Mouse (Mus musculus) brain, embryonic 14.5 days (tissue): Measurements from ENCODE around the gene Srsf6.

ENCODE experiments used
- CTCF ChIP-seq: fragments of 200-500 bp; IDR thresholded peaks from 2 replicates; pipeline ENCODE4 v1.5.1; 2012; ENCODE audit warnings: inconsistent platforms, mild to moderate bottlenecking, moderate library complexity, borderline replicate concordance; ENCODE audit not compliant: insufficient read depth, insufficient read length; ENCODE audit errors: extremely low read depth
- POLR2A ChIP-seq: fragments of 200-500 bp; IDR thresholded peaks from 2 replicates; pipeline ENCODE4 v1.6.1; 2012; ENCODE audit warnings: mild to moderate bottlenecking, inconsistent platforms, borderline replicate concordance; ENCODE audit not compliant: poor library complexity, insufficient read depth, insufficient read length, severe bottlenecking; ENCODE audit errors: extremely low read depth

DNA sequence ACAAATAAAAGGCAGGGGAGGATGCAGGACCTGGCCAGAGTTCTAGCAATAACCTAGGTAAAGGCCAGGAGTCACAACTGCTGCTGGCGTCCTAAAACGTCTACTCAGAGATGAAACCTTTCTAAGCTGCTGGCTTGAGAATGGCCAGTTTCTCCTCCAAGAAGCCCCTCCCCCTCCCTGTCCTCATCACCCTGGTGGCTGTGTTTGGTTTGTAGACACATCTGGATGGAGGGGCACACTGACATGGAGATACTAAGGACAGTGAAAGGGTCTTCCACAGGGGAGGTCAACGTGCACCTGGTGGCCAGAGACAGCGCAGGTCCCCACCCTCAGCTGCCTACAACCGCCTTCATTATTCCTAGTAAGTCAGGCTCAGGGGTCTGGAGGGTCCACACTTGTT lies 15.6 kb downstream of the Srsf6 start:
- TF ChIP-seq POLR2A, result no peak
- no peak for TF ChIP-seq CTCF
